Mouse (Mus musculus): ENCODE measurements around the gene Cyb5r3.
"Not testable (repeated sequence)": the region's sequence is repeated elsewhere in the genome, so short reads cannot be mapped to it uniquely, and the experiment has no call there.

Gene Cyb5r3

DNA sequence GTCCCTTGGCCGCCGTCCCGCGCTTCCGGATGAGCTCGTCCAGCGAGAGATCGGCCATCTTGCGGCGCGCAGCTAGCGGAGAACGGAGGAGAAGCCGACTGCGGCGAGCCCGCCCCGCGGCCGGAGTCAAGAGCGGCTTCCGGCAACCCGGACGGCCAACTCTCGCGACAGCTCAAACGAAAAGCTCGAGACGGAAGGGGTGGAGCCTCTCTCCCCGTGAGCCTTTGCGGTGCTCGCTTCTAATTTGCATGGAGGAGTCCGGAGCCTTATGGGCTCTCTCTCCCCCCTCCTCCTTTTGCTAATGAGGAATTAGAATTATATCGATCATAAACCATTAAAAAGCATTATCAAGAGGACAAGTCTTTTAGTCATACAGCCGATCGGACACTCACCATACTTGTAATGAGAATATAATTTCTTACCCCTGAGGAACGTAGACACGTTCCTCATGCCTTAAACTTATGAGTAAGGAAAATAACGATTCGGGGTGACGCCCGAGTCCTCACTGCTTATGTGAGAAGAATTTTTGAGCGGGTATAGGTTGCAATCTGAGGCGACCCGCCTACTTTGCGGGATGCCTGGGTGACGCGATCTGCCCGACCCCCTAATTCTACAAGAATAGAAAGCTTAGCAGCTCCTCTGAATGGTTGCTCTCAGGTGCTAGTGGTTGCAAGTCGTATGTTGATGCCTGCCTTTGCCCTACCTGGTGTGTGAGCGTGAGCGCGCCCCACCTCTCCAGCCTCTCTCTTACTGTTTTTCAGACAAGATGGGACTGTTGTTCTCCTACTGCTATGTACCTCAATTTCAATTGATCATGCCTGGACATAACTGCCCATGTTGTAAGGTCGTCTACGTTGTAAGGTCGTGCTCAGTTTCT lies 23.0 kb downstream of the Cyb5r3 start, which contains the start of gene Poldip3:
TSS of gene Poldip3 (minus strand) at position 189 of the 877 bp plus-strand sequence.
- DNase-seq, result peak; percentile 97 to 98

DNA sequence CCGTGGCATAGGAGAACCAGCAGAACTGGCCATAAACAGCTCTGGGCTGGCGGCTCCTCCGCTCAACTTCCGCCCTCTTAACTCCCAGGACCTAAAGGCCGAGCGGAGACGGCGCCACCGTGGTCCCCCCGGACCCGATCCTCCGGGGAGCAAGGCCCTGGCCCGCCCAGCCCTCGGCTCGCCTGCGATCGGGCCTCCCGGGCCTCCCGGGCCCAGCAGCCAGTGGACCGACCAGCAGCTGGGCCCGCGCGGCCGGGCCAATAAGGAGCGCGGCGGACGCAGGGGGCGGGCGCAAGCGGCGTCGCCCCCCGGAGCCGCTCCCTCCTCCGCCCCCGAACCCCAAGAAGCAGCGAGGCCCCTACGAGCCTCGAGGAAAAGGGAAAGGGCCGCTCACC lies 23.6 kb downstream of the Cyb5r3 start:
- DNase-seq, result no peak

DNA sequence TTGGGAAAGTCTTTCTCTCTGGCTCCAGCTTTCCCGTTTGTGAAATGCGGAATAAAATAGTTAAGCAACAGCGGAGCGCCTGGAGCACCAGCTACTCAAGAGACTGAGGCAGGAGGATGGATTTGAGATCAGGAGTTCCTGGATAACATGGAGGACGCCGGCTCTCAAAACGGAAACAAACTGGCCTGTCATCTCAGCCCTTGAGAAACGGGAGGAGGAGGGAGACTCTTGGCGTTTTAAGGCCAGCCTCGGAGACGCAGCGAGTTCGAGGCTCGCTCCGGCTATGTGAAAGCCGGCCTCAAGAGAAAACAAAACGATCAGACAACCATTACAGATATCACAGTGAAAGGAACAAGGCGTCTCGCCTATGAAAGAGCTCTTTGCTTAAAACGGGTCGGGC lies 24.0 kb downstream of the Cyb5r3 start:
- DNase-seq, result no peak

- DNase-seq, result no peak
These were observed 26.9 kb downstream of the Cyb5r3 start for GRCm38 (mm10) chr15:83145541-83145940.

GRCm38 (mm10) chr15:83142861-83143260 lies 29.5 kb downstream of the Cyb5r3 start:
- DNase-seq, result no peak

DNA sequence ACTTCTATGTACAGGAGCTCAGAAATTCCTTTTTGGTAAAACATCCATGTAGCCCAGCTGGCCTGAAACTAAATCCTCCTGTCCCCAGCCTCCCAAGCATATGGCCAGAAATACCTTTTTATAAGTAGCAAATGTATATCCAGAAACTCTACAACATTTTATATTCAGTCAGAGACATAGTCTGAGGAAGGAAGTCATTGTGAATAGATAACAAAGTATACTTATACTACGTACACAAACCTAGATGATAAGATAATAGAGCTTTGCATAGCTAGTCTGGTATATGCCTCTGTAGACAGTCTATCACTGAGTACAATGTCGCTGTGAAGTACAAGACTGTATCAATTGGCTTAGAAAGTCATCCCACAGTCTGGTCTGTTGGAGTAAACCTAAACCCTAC lies 36.7 kb downstream of the Cyb5r3 start:
- DNase-seq, result no peak

DNA sequence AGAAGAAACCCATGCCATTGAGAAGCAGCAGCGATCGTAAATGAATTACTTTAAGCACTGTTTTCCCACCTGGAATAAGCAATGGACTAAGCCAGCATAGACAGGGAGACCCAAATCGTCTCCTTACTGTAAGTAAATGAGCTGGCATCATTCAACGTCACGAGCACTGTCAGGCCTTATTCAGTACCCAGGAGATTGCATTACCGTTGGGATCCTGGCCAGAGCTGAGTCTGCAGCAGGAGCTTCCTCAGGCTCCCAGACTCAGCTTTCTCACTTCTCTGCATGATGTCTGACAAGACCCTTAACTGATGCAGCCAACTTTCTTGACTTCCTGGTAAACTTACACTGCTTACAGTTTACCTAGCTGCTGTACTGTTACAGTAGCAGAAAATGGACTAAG lies 37.7 kb downstream of the Cyb5r3 start:
- no peak for DNase-seq

DNA sequence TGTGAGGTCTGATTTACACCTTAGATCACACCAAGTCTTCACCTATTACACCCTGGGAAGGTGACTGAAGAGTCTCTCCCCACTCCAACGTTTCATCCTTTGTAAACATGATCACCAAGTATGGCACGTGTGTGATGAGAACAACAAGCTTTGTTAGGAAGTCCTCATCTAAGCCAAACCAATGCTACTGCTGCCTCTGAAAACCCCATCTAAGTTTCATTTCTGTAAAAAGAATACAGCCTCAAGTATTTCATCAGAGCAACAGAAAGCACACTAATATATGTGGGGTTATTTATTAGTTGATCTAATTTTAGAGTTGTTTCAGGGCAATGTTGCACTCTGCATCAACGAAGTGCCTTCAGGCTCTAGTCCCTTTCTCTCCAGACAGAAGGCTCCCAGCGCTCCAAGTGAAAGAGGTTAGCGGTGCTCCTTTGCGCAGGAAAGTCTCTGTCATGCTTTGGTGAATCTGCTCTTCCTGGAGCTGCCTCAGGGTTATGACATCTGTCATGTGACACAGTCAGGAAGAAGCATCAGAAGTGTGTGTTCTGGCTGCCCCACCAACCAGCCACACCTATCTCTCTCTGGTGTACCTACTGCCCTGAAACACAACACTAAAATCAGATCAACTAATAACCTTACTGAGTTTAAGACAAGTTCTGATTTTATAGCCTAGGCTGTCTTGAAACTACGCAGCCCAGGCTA lies 42.7 kb downstream of the Cyb5r3 start:
- DNase-seq, result no peak

GRCm38 (mm10) chr15:83127037-83127436 lies 45.4 kb downstream of the Cyb5r3 start:
- DNase-seq, result not testable (repeated sequence)

GRCm38 (mm10) chr15:83126582-83126981 lies 45.8 kb downstream of the Cyb5r3 start:
- DNase-seq, result no peak

- DNase-seq, result no peak
These were observed 47.8 kb downstream of the Cyb5r3 start for GRCm38 (mm10) chr15:83124625-83125024.

DNA sequence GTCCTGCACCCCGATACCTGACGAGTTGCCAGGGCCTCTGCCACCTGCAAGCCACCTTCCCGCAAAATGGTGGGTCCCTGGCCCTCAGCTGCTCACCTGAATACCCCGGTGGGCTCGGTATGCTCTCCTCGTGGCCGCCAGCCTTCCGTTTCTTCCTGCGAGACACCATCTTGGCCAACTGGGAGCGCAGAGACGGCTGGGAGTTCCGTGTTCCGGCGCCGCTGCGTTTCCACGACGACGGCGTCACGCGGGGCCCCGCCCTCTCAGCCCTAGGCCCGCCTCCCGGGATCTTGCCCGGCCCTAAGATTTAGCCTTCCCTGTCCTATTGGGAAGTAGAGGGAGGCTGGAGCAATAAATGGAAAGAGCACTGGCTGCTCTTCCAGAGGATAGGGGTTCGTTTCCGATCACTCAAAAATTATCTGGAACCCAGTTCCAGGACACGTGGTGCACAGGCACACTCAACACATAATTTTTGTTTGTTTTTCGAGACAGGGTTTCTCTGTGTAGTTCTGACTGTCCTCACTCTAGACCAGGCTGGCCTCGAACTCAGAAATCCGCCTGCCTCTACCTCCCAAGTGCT lies 49.7 kb downstream of the Cyb5r3 start, which contains the start of gene Rrp7a:
TSS of gene Rrp7a (minus strand) at position 236 of the 580 bp plus-strand sequence.
- peak; percentile 83 to 86 for DNase-seq

GRCm38 (mm10) chr15:83121709-83122565 lies 50.5 kb downstream of the Cyb5r3 start:
- DNase-seq, result peak; percentile 49 to 65

DNA sequence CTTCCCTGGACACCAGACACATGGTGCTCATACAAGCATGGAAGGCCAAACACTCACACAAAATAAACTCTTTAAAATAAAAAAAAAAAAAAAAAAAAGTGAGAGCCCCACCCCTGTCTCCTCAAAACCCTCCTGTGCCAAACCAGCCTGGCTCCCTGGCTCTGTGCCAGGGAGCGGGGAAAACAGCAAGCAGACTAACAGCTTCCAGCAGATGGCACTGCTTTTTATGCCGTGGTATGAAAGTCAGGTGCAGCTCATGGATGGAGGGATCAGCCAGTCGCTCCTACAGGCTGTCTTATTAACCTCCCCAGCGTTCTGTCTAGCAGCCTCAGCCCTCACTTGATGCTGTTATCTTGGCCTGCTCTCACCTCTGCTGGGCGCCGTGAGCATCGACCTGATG lies 54.0 kb downstream of the Cyb5r3 start:
- DNase-seq, result no peak

- DNase-seq, result no peak
These were observed 57.3 kb downstream of the Cyb5r3 start for GRCm38 (mm10) chr15:83115071-83115470.

DNA sequence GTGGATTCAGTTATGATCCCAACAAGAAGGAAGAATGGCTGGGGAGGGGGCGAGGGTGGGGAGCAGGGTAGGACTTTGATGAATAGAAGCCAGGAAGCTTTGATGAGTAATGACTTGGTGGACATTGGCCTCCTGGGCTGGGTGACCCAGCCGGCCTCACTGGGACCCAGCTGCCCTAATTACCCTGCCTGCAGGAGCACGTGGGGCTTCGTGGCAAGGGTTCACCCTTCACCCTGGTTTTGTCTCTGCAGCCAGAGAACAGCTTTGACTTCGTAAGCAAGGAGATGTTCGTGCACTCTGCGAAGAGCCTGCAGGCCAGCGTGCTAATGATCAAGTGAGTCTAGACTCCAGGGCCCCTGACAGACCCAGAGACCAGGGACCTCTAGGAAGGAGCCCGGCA lies 58.3 kb downstream of the Cyb5r3 start:
- DNase-seq, result no peak

- DNase-seq, result peak; percentile 69 to 72
These were observed 59.5 kb downstream of the Cyb5r3 start for GRCm38 (mm10) chr15:83112898-83113297.

DNA sequence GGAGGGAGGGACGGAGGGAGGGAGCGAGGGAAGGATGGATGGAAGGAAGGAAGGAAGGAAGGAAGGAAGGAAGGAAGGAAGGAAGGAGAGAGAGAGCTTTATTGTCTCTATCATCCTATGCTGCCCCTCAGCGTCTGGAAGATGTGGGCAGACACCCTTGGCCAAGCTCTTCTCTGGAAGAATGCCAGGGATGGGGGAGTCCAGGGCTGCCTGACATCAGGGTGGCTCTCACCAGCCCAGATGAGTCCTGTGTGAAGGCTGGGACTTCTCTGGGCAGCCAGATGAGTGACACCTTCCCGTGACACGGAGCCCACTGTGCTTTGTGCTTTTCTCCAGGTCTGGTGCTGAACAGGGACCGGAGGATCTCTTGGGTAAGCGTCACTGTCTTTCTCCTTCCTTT lies 60.5 kb downstream of the Cyb5r3 start:
- DNase-seq, result no peak

- no peak for DNase-seq
These were observed 61.1 kb downstream of the Cyb5r3 start for GRCm38 (mm10) chr15:83111290-83111689.

- no peak for DNase-seq
These were observed 64.6 kb downstream of the Cyb5r3 start for GRCm38 (mm10) chr15:83107814-83108213.

DNA sequence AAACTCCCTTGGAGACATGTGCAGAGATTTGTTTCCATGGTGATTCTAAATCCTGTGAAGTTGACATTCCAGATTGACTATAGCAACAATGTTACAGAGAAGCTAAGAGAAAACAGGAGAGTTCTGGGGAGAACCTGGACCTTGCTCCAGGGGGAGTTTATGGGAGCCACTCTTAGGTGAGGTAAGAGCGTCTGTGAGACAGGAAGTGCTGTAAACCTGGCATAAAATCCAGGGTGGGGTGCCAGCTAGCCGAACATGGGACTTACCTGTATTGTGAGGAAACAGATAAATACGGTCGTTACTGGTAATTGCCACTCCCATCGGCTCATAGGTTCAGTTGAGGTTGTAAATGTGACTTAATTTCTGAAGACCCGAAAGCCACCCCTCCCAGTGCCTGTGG lies 66.0 kb downstream of the Cyb5r3 start:
- DNase-seq, result no peak
